Mouse (Mus musculus): ENCODE results near the gene Zfp422. TPM values are rescaled to one million over a fixed set of nuclear protein-coding genes. Genes with fewer than 3 reads are reported as not detected.

The Zfp422 gene
- total RNA-seq, 2 experiments from 2014 or later, result 36.7 to 43.5 TPM

Small RNAs within 50 kb of the gene (microRNA-seq; reads per million reads assigned to microRNA genes)
- gene Mir7043, result 0 reads per million in 2 experiments

Other genes starting within 250 kb of the Zfp422 start
- gene Alox5, start 167.8 kb downstream of the Zfp422 start, total RNA-seq (2021), result 1 to 10 TPM; 6.3 to 6.7 TPM
- gene Olfr211, start 139.9 kb downstream of the Zfp422 start, total RNA-seq (2021), result not detected
- gene Olfr212, start 122.5 kb downstream of the Zfp422 start, total RNA-seq (2021), result under 1 TPM in 1 of 2 experiments, not detected in 1; 0.12 TPM
- not detected for gene Olfr213, start 90.5 kb downstream of the Zfp422 start, total RNA-seq (2021)
- 1 to 10 TPM; 4.0 to 4.4 TPM for gene Gm5580, start 77.9 kb downstream of the Zfp422 start, total RNA-seq (2021)
- not detected for gene Olfr214, start 74.8 kb downstream of the Zfp422 start, total RNA-seq (2021)
- gene Olfr215, start 44.8 kb downstream of the Zfp422 start, total RNA-seq (2021), result not detected
- gene Depp1, start 21.6 kb upstream of the Zfp422 start, total RNA-seq (2021), result 10 to 100 TPM; 36.8 to 42.9 TPM
- 1 to 10 TPM; 5.4 to 6.3 TPM for gene Rassf4, start 45.0 kb upstream of the Zfp422 start, total RNA-seq (2021)
- gene Tmem72, start 87.9 kb upstream of the Zfp422 start, total RNA-seq (2021), result under 1 TPM; 0.17 to 0.29 TPM

Data from heart, postnatal 4 days (tissue).